Mouse (Mus musculus): ENCODE data around the gene Mrps6.
"Not testable (repeated sequence)": the region's sequence is repeated elsewhere in the genome, so short reads cannot be mapped to it uniquely, and the experiment has no call there.

Gene Mrps6

DNA sequence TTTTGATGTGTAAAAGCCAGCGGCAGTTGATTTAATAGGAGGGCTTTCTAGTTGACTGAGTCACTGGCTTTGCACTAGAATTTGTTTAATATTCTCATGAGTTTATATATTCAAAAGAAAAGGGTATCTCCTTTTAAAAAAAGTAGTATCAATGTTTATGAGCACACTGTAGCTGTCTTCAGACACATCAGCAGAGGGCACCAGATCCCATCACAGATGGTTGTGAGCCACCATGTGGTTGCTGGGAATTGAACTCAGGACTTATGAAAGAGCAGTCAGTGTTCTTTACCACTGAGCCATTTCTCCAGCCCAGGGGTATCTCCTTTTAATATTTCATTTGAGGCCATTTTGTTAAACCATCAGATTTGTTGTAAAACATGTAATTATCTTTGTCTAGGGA, 4.8 kb downstream of the Mrps6 start:
- in situ Hi-C loops (cut with MseI, MboI), result no loop called here

DNA sequence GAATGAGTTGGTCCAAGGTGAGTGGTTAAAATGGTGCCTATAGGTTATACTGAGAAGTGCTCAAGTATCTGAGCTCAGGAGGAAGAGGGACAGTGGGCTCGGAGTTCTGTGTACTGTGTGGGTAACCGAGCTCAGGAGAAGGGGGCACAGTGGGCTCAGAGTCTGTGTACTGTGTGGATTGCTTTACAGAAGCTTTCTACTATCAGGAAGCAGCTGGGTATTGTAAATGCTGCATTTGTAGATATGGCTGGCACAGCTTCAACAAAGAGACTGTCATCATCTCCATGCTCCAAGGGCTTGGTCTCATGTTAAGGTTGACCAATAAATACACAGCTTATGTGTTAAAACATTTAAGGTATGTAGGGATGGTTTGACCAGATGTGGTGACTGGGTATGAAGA, 6.7 kb downstream of the Mrps6 start:
- in situ Hi-C loops (cut with MseI, MboI), result no loop called here

DNA sequence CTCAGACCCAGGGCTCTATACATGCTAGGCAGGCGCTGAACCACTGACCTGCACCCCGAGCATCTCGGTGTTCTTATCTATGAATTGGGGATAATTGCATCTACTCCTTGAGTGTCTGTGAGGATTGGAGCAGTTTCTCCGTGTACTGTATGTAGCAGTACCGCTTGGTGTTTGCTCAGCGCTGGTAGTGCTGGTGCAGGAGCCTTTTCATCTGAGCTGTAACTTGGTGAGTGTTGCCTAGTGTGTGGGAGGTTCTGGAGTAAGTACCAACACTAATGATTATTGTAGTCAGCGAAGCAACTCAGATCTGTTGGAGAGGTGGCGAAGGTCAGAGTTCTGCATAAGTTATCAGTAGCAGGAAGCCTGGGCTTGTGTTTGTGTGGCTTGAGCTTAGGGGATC, 12.3 kb downstream of the Mrps6 start:
- in situ Hi-C loops (cut with MseI, MboI), result no loop called here

DNA sequence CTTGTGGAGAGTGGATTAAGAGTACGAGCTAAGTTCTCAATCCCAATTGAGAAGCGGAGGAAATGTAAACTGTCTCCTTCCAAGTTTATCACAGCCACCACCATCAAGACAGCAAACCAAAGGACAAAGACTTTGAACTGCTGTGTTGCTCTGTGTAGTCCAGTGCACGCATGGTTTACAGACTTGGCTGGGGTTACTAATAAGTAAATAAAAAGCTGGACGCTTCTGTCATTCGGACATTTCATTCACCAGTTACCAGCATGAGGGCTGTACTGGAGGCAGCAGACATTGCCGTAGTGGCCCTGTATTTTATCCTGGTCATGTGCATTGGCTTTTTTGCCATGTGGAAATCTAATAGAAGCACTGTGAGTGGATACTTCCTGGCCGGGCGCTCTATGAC, 18.7 kb downstream of the Mrps6 start:
- in situ Hi-C loops (cut with MseI, MboI), result no loop called here

- in situ Hi-C loops (cut with MseI, MboI), result no loop called here
Measured at GRCm38 (mm10) chr16:92083771-92084453, 25.8 kb downstream of the Mrps6 start.

GRCm38 (mm10) chr16:92089225-92089624, 31.2 kb downstream of the Mrps6 start:
- in situ Hi-C loops (cut with MseI, MboI), result no loop called here

DNA sequence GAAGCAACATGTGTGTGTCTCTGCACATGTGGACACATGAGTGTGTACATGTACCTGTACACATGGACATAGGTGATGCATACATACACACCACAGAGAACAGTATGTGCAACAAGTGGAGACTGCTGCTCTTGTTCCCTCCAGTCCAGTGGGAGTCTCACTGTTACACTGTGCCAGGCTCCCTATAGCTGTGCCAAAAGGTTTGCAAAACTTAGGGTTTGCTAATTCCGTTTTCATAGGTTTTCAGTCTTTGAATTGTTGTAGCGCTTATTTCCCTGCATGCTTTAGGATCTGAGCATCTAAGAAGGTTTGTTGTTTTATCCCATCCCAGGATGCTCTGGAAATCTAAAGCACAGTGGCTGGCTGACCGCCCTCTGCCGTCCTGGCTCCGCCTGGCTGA, 33.8 kb downstream of the Mrps6 start:
- in situ Hi-C loops (cut with MseI, MboI), result no loop called here

GRCm38 (mm10) chr16:92098351-92099051, 40.4 kb downstream of the Mrps6 start:
- in situ Hi-C loops (cut with MseI, MboI), result no loop called here

DNA sequence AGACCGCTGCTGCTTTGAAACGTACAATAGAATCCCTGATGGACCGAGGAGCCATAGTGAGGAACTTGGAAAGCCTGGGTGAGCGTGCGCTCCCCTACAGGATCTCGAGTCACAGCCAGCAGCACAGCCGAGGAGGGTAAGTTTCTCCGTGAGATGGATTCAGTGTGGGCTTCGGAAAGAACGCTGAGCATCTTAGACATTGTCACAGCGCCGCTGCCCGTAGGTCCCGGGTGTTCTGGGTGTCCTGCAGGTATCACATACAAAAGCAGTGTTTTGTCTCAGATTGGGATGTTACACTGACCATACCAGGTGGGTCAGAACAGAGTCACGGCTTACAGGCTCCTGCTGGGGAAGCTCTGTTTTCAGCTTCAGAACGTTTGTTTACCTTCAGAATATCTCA, 41.5 kb downstream of the Mrps6 start:
- in situ Hi-C loops (cut with MseI, MboI), result no loop called here

- in situ Hi-C loops (cut with MseI, MboI), result no loop called here
Measured at GRCm38 (mm10) chr16:92100111-92100510, 42.0 kb downstream of the Mrps6 start.

- in situ Hi-C loops (cut with MseI, MboI), result no loop called here
Measured at GRCm38 (mm10) chr16:92102115-92102514, 44.0 kb downstream of the Mrps6 start.

DNA sequence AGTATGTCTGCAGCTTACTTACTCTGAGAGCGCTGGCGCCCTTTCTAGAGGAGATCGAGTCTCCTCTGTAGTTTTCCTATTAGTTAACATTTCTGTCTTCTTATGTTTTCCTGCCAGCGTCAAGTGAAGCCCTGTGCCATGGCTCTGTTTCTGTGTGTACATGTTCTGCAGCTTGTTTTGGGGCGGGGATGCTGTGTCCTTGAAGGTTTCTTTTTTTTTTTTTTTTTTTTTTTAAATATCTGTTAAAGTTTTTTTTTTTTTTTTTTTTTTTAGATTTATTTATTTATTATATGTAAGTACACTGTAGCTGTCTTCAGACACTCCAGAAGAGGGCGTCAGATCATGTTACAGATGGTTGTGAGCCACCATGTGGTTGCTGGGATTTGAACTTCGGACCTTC, 44.9 kb downstream of the Mrps6 start:
- in situ Hi-C loops (cut with MseI, MboI), result not testable (repeated sequence)

GRCm38 (mm10) chr16:92103572-92104331, 45.7 kb downstream of the Mrps6 start:
- in situ Hi-C loops (cut with MseI, MboI), result no loop called here

GRCm38 (mm10) chr16:92104332-92104590, 46.2 kb downstream of the Mrps6 start:
- in situ Hi-C loops (cut with MseI, MboI), result no loop called here

DNA sequence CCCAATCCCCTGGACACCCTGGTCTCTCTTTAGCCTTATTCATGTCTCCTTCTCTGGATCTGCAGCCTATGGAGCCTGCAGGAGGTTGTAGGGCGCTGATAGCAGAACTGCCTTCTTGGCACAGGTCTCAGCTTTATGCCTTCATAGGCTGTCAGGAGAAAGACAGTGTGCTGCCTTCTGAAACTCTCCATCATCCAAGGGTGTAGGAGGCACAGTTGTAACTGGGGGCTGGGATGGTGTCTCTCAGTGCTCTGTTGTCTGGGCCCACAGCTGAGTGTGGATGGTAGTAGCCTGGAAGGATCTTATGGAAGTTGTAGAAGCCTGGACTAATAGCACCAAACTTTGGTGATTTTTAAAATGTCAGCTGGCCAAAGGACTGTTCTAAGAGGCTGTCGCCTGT, 46.9 kb downstream of the Mrps6 start:
- in situ Hi-C loops (cut with MseI, MboI), result no loop called here

- in situ Hi-C loops (cut with MseI, MboI), result no loop called here
Measured at GRCm38 (mm10) chr16:92105631-92106030, 47.6 kb downstream of the Mrps6 start.

DNA sequence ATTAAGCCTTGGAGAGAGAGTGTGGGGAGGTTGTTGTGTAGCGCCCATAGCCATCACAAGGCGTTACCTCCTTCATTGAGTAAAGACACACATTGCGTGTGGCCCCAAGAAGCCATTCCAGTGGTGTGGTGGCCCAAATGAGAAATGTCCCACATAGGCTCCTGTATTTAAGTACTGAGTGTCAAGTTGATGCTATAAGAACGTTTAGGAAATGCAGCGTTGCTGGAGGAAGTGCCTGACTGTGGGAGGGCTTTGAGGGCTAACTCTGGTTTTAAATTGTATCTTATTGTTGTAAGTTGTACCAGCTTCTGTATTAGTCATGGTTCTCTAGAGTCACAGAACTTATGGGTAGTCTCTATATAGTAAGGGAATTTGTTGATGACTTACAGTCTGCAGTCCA, 49.3 kb downstream of the Mrps6 start:
- in situ Hi-C loops (cut with MseI, MboI), result no loop called here

GRCm38 (mm10) chr16:92114706-92115241, 56.7 kb downstream of the Mrps6 start:
- in situ Hi-C loops (cut with MseI, MboI), result no loop called here

- in situ Hi-C loops (cut with MseI, MboI), result no loop called here
Measured at GRCm38 (mm10) chr16:92115611-92116421, 57.7 kb downstream of the Mrps6 start.

DNA sequence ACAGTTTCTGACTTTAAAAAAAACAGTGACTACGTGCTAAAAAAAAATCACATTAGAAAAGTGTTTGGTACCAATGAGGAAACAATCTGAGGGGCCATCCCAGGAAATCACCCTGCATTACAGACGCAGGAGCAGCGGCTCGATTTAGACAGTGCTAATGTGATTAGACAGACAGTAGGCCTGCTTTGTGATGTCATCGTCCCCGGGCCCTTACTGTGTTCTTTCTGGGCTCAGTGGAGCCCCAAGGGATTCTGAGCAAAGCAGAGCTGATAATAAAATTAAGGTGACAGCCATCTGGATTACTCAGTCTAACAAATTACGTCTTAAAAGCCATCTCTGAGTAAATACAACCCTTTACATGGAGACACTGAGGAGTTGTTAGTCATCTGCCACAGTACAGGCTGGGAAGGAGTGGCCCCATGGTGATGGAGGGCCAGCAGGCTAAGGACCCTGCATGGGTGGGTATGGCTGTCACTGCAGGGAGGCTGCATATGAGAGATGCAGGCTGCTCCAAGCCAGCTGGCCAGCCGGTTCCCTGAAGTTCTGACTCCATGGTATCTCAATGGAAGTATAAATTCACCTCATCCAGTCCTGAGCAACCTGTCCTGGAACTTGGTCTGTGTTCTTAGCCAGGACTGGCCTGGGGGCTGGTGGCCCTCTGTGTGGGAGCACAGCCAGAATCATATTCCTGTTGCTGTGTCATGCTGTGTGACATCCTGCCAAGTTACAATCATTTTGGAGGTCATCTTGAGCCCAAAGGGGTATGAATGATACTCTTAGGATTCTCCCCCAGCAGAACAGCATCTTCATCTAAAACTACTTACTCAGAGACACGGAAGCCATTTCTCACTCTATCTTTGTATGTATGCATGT, 59.5 kb downstream of the Mrps6 start:
- in situ Hi-C loops (cut with MseI, MboI), result no loop called here

DNA sequence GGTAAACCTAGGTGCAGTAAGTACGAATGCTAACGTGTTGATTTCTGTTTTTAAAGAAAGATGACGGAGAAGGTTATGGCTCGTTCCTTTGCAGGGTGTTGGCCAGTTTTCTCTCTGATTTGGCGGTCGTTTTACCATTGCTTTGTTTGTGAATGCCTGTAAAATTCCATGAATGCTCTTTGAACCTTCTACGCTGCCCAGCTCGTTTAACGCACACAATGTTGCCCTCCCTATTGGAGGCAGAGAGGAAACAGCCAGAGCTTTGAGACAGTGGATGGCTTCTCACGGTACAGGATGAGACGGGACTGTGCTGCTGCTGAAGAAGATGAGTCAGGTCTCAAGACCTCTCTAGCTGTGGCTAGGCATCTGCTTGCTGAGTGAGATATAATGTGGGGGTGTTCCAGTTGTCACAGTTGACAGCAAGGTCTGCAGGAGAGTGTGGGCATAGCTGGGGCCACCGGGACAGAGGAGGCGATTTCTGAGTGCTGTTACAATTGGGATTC, 61.0 kb downstream of the Mrps6 start:
- in situ Hi-C loops (cut with MseI, MboI), result no loop called here

Data from mouse trophoblast stem cell (cell line).